Mouse (Mus musculus): ENCODE results near the gene Cpt1a. TPM values are rescaled to one million over a fixed set of nuclear protein-coding genes. Genes with fewer than 3 reads are reported as not detected.
A peak's percentile ranks its signal among the peaks of the same experiment; 100 is the strongest.

Gene Cpt1a
- polyA plus RNA-seq, 1 experiment from 2014 or later = 23.8 TPM

GRCm38 (mm10) chr19:3326479-3327047, 4.4 kb downstream of the Cpt1a start:
- Histone ChIP-seq H3K4me2 (peak overlapping the region; percentile 98), H3K36me3 (no peaks in the 10 kb centered on the region), H3K27ac (replicated peaks) (peak overlapping the region; percentile 96), H3K27me3 (replicated peaks) (no peaks in the 10 kb centered on the region), H3K9ac (peak overlapping the region; percentile 77), H3K9me3 (no peaks in the 10 kb centered on the region), H3K4me3 (peak overlapping the region; percentile 78), H3K4me1 (peaks cover 51% of the 10 kb centered on the region)
- 78% methylated on average over 12 of the region's 12 CpGs for WGBS
- ATAC-seq (ENCODE audit: extremely low read depth, insufficient number of reproducible peaks, low FRiP score, low TSS enrichment) = no peak

- ATAC-seq (ENCODE audit: extremely low read depth, insufficient number of reproducible peaks, low FRiP score, low TSS enrichment) = no peak
Measured at GRCm38 (mm10) chr19:3333247-3333646, 11.1 kb downstream of the Cpt1a start.

GRCm38 (mm10) chr19:3333694-3334515, 11.8 kb downstream of the Cpt1a start:
- no peak overlapping the region for H3K4me3 ChIP-seq
- no peaks in the 10 kb centered on the region for H3K36me3 ChIP-seq
- no peaks in the 10 kb centered on the region for H3K27me3 ChIP-seq (replicated peaks)
- H3K4me2 ChIP-seq = no peak overlapping the region
- no peak for ATAC-seq (ENCODE audit: extremely low read depth, insufficient number of reproducible peaks, low FRiP score, low TSS enrichment)
- H3K9ac ChIP-seq = no peak overlapping the region
- 76% methylated on average over 17 of the region's 17 CpGs for WGBS
- H3K4me1 ChIP-seq = peaks cover 39% of the 10 kb centered on the region
- H3K9me3 ChIP-seq = no peaks in the 10 kb centered on the region
- H3K27ac ChIP-seq (replicated peaks) = no peak overlapping the region

More at GRCm38 (mm10) chr19:3333247-3333646, 11.1 kb downstream of the Cpt1a start:
- peaks cover 39% of the 10 kb centered on the region for H3K4me1 ChIP-seq
- H3K27me3 ChIP-seq (replicated peaks) = no peaks in the 10 kb centered on the region
- no peak overlapping the region for H3K4me3 ChIP-seq
- no peak overlapping the region for H3K4me2 ChIP-seq
- H3K36me3 ChIP-seq = no peaks in the 10 kb centered on the region
- no peaks in the 10 kb centered on the region for H3K9me3 ChIP-seq
- WGBS = 72% methylated on average over 6 of the region's 6 CpGs
- H3K27ac ChIP-seq (replicated peaks) = no peak overlapping the region
- H3K9ac ChIP-seq = no peak overlapping the region

- Histone ChIP-seq H3K27me3 (replicated peaks) (no peaks in the 10 kb centered on the region), H3K9ac (no peak overlapping the region), H3K4me3 (no peak overlapping the region), H3K4me2 (no peak overlapping the region), H3K36me3 (no peaks in the 10 kb centered on the region), H3K9me3 (no peaks in the 10 kb centered on the region), H3K27ac (replicated peaks) (no peak overlapping the region), H3K4me1 (peaks cover 36% of the 10 kb centered on the region)
- 58% methylated on average over 4 of the region's 4 CpGs for WGBS
- no peak for ATAC-seq (ENCODE audit: extremely low read depth, insufficient number of reproducible peaks, low FRiP score, low TSS enrichment)
Measured at GRCm38 (mm10) chr19:3334550-3334949, 12.4 kb downstream of the Cpt1a start.

GRCm38 (mm10) chr19:3335917-3336316, 13.8 kb downstream of the Cpt1a start:
- H3K27ac ChIP-seq (replicated peaks) = no peak overlapping the region
- H3K27me3 ChIP-seq (replicated peaks) = no peaks in the 10 kb centered on the region
- no peaks in the 10 kb centered on the region for H3K36me3 ChIP-seq
- H3K4me3 ChIP-seq = no peak overlapping the region
- H3K9ac ChIP-seq = no peak overlapping the region
- ATAC-seq (ENCODE audit: extremely low read depth, insufficient number of reproducible peaks, low FRiP score, low TSS enrichment) = no peak
- H3K9me3 ChIP-seq = no peaks in the 10 kb centered on the region
- H3K4me2 ChIP-seq = no peak overlapping the region
- 75% methylated on average over 1 of the region's 1 CpGs for WGBS
- H3K4me1 ChIP-seq = peaks cover 23% of the 10 kb centered on the region

- ATAC-seq (ENCODE audit: extremely low read depth, insufficient number of reproducible peaks, low FRiP score, low TSS enrichment) = no peak
- no peaks in the 10 kb centered on the region for H3K9me3 ChIP-seq
- H3K9ac ChIP-seq = no peak overlapping the region
Measured at GRCm38 (mm10) chr19:3336485-3337255, 14.5 kb downstream of the Cpt1a start.

GRCm38 (mm10) chr19:3339187-3339586, 17.1 kb downstream of the Cpt1a start:
- no peak overlapping the region for H3K9ac ChIP-seq
- H3K36me3 ChIP-seq = peaks cover 3% of the 10 kb centered on the region; the same call in 1 of the 2 replicates
- H3K4me3 ChIP-seq = no peak overlapping the region
- H3K4me2 ChIP-seq = no peak overlapping the region
- no peak overlapping the region for H3K27ac ChIP-seq (replicated peaks)
- WGBS = 77% methylated on average over 8 of the region's 8 CpGs
- no peaks in the 10 kb centered on the region for H3K27me3 ChIP-seq (replicated peaks)
- ATAC-seq (ENCODE audit: extremely low read depth, insufficient number of reproducible peaks, low FRiP score, low TSS enrichment) = no peak
- peaks cover 5% of the 10 kb centered on the region; the same call in 1 of the 2 replicates for H3K9me3 ChIP-seq
- peaks cover 12% of the 10 kb centered on the region for H3K4me1 ChIP-seq

More at GRCm38 (mm10) chr19:3336485-3337255, 14.5 kb downstream of the Cpt1a start:
- Histone ChIP-seq H3K27me3 (replicated peaks) (no peaks in the 10 kb centered on the region), H3K36me3 (no peaks in the 10 kb centered on the region), H3K4me2 (no peak overlapping the region), H3K4me1 (peaks cover 23% of the 10 kb centered on the region), H3K27ac (replicated peaks) (no peak overlapping the region), H3K4me3 (no peak overlapping the region)
- 60% methylated on average over 8 of the region's 8 CpGs for WGBS

- no peak overlapping the region for H3K4me2 ChIP-seq
- H3K9me3 ChIP-seq = peaks cover 5% of the 10 kb centered on the region; the same call in 1 of the 2 replicates
- peaks cover 3% of the 10 kb centered on the region; the same call in 1 of the 2 replicates for H3K36me3 ChIP-seq
- WGBS = 61% methylated on average over 3 of the region's 3 CpGs
- H3K27me3 ChIP-seq (replicated peaks) = no peaks in the 10 kb centered on the region
- no peak overlapping the region for H3K4me3 ChIP-seq
- ATAC-seq (ENCODE audit: extremely low read depth, insufficient number of reproducible peaks, low FRiP score, low TSS enrichment) = no peak
- H3K9ac ChIP-seq = no peak overlapping the region
- no peak overlapping the region for H3K27ac ChIP-seq (replicated peaks)
- H3K4me1 ChIP-seq = peaks cover 15% of the 10 kb centered on the region
Measured at GRCm38 (mm10) chr19:3341021-3341420, 18.9 kb downstream of the Cpt1a start.

GRCm38 (mm10) chr19:3343929-3344328, 21.8 kb downstream of the Cpt1a start:
- Histone ChIP-seq H3K27ac (replicated peaks) (no peak overlapping the region), H3K9ac (no peak overlapping the region), H3K4me1 (peaks cover 6% of the 10 kb centered on the region; the same call in 1 of the 2 replicates), H3K4me3 (no peak overlapping the region), H3K27me3 (replicated peaks) (no peaks in the 10 kb centered on the region), H3K4me2 (no peak overlapping the region), H3K9me3 (peaks cover 9% of the 10 kb centered on the region), H3K36me3 (peaks cover 10% of the 10 kb centered on the region)
- 67% methylated on average over 3 of the region's 3 CpGs for WGBS
- no peak for ATAC-seq (ENCODE audit: extremely low read depth, insufficient number of reproducible peaks, low FRiP score, low TSS enrichment)

- Histone ChIP-seq H3K4me1 (peaks cover 6% of the 10 kb centered on the region; the same call in 1 of the 2 replicates), H3K9ac (no peak overlapping the region), H3K4me3 (no peak overlapping the region), H3K27ac (replicated peaks) (no peak overlapping the region), H3K36me3 (peaks cover 19% of the 10 kb centered on the region), H3K27me3 (replicated peaks) (no peaks in the 10 kb centered on the region), H3K4me2 (no peak overlapping the region), H3K9me3 (peaks cover 9% of the 10 kb centered on the region)
- no peak for ATAC-seq (ENCODE audit: extremely low read depth, insufficient number of reproducible peaks, low FRiP score, low TSS enrichment)
- 84% methylated on average over 8 of the region's 8 CpGs for WGBS
Measured at GRCm38 (mm10) chr19:3344636-3345544, 22.8 kb downstream of the Cpt1a start.

All from heart, embryonic 13.5 days (tissue).